Mouse (Mus musculus): Measurements from ENCODE around the gene Grid1.

Gene Grid1

DNA sequence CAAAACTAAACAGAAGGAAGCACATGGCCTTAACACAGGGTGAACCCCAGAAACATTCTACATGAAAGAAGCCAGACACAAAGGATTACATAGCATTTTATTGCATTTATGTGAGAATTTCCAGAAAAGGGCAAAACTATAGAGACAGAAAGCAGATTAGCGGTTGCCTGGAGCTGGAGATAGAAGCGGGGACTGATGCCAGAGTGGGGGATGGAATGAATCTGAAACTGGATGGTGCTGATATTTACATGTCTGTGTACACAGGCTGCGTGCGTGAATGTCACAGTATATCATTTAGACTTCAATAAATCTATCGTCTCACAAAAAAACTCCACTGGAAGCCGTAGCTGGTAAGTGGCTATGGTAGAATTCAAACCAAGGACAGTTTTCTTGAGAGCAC, 96.4 kb downstream of the Grid1 start:
- no peak for DNase-seq (ENCODE audit: low read depth, low spot score)

DNA sequence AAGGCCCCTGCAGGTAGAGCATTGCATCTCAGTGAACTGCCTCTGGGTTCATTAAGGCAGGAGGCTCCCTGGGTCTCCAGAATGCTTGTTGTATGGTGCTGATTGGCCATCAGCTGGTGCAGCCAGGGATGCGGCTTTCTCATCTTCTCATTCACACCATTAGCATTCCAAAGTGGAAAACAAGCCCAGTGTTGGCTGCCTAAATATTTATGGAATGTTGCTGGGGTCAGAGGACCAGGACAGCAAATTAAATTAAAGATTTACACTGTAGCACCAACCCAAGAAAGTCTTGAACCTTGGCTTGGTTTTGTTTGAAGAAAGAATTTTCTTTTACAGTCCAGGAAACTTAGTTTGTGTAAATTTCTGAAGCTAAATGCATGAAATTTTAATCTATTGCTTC, 97.2 kb downstream of the Grid1 start:
- DNase-seq (ENCODE audit: low read depth, low spot score): no peak

- DNase-seq (ENCODE audit: low read depth, low spot score): no peak
These were observed 99.3 kb downstream of the Grid1 start for GRCm38 (mm10) chr14:34919221-34919620.

DNA sequence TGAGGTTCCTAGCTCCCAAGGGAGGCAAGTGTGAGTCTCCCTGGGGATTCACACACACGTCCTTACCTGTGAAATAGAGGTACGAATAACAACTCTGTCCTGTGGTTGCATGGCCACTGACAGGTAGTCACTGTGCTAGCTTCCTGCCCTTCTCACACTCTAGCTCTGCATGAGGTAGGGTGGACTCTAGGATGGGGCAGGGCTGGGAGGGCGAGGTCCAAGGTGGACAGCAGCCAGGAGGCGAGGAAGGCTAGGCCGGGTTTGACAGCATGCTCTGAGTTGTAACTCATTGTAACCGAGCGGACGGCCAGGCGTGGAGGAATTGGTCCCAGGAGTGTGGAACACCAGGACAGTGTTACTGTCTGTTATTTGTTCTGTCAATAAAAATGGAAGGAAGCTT, 101.4 kb downstream of the Grid1 start:
- DNase-seq (ENCODE audit: low read depth, low spot score): no peak

DNA sequence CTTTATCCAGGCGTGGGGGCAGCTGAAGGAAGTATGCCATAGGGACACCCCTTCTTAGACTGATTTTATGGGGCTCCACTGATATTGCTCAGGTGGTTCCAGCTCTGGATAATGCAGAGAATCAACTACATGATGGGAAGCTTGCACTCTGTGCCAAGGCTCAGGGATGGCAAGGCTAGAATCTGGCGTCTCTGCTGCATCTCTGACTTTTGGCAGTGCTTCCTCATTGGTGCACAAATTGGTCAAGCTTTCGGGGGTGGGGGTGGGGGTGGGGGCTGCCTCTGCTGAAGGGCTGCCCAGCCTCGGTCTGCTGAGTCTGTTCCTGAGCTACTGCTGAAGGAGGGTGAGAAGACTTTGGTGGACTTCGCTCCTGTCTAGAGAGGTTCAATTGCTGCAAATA, 105.1 kb downstream of the Grid1 start:
- DNase-seq (ENCODE audit: low read depth, low spot score): no peak

GRCm38 (mm10) chr14:34930040-34930719, 110.3 kb downstream of the Grid1 start:
- DNase-seq (ENCODE audit: low read depth, low spot score): no peak

DNA sequence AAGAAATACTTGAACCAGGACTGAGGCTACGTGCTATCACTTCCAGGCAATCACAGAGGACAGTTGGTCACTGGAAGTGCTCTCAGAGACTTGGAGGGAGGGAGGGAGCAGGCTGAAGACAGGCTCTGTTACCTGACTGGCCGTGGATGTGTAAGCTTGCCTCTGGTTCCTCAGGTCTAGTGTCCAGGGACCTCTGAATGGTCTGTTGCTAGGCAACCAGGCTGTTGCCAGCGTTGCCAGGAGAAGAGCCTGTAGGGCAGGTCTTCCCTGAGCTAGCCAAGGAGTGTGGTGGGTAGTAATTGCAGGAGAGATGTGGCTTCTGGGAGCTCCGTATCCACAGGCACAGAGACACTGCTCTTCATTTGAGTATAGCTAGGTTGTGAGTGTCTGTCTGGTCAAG, 113.3 kb downstream of the Grid1 start:
- no peak for DNase-seq (ENCODE audit: low read depth, low spot score)

GRCm38 (mm10) chr14:34936192-34936770, 116.4 kb downstream of the Grid1 start:
- no peak for DNase-seq (ENCODE audit: low read depth, low spot score)

- DNase-seq (ENCODE audit: low read depth, low spot score): no peak
These were observed 124.6 kb downstream of the Grid1 start for GRCm38 (mm10) chr14:34944390-34944979.

- no peak for DNase-seq (ENCODE audit: low read depth, low spot score)
These were observed 125.8 kb downstream of the Grid1 start for GRCm38 (mm10) chr14:34945471-34946313.

GRCm38 (mm10) chr14:34946314-34946583, 126.3 kb downstream of the Grid1 start:
- no peak for DNase-seq (ENCODE audit: low read depth, low spot score)

DNA sequence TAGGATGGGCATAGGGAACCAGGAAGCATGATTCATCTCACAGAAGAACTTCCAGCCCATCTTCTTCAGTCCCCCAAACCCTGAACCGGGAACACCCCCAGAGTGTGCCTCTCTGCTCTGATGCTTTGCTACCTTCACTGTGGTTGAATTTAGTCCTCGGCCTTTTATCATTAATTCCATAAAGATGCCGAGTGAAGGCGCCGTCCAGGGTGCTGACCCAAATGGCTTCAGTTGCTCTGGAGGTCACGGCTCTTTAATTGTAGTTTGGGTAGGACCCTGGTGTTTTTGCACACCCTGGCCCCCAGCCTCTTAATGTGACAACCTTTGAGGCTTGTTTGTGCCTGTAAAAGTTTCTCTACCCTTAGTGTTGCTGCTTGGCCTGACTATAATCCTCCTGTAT, 128.3 kb downstream of the Grid1 start:
- DNase-seq (ENCODE audit: low read depth, low spot score): no peak

GRCm38 (mm10) chr14:34952311-34952710, 132.4 kb downstream of the Grid1 start:
- DNase-seq (ENCODE audit: low read depth, low spot score): no peak

DNA sequence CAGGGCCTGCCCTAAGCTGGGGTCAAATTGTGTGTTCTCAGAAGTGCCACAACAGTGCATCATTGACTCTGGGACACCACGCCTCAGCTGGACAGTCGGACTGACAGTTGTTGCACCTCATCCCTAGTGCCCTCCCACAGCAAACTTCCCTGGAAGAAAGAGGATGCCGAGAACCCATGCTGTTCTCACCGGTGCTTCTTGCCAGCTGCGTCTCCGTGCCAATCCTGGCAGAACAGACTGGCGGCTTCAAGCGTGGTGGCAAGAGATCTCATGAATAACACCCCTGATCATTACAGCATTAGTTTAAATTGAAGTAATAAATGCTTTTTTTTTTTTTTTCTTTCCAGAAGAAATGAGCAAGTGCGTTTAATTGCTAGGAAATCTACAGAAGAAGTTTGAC, 133.7 kb downstream of the Grid1 start:
- no peak for DNase-seq (ENCODE audit: low read depth, low spot score)

- no peak for DNase-seq (ENCODE audit: low read depth, low spot score)
These were observed 135.8 kb downstream of the Grid1 start for GRCm38 (mm10) chr14:34955689-34956088.

DNA sequence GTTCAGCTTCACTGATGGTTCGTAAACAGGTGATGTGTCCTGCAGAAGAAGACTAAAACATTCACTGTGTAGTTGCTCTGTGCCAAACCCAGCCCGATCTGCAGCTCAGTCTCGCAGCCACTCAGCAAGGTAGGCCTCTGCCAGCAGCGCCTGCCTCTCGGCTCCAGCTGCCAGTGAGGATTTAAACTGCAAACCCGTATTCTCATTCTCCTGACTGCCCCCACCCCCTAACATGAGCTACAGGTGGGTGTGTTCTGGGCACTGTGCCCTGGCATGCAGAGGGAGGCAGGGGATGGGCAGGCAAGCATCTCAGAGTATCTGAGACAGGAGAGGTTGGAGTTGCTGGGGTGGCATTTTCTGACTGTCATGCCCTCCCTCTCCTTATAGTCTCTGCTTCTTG, 140.3 kb downstream of the Grid1 start:
- no peak for DNase-seq (ENCODE audit: low read depth, low spot score)

DNA sequence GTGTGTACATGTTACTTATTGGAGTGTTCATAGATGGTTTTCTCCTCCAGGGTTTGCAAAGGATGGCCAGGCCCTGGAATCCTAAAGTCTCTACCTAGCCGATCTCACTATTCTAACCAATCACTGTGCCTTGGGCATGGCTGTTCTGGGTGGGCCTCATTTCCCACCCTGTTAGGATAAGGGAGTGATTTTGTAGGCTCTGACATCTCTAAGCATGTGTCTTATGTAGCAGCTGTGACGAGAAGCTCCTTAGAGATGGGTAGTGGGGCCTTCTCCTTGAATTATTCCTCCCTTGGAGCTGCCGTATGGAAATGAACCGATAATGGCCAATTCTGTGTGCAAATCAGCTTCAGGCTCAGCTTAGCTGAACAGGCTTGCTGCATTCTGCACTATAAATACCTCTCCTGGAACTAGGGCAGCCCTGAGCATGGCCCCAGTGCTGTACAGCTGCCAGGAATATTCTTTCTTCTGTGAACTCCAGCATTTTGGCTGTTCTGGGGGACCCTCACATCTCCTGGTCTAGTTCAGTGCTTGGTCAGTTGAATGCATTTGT, 143.8 kb downstream of the Grid1 start:
- DNase-seq (ENCODE audit: low read depth, low spot score): no peak

DNA sequence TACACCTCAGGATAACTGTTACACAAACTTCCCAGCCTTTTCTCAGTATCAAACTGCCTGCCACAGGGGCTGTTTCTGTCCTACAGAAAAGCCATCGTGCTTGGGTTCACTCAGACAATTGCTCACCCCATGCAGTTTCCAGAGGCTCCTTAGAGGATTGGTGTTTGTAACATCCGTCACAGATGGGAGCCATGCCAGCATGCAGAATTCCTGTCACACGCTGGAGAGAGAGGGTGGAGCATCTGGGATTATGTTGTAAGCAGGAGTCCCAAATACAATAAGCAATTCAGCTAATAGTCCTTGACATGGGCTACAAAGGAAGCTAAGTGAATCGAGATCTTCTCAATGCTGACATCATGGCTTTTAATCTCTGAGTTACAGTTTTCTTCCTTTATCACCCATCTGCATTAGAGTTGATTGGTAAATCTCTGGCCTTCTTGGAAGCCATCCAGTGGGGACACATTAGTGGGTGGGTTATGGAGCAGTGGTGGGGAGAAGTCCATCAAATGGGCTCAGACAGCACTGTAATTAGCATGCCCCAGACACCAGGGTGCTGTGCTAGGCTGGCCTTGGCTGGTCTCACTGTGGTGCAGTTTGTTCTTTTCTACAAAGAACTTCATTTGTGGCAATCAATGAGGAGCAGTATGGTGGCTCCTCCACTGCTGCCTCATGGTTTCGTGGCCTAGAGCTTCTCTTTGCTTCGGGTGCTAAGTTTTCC, 149.4 kb downstream of the Grid1 start:
- no peak for DNase-seq (ENCODE audit: low read depth, low spot score)

DNA sequence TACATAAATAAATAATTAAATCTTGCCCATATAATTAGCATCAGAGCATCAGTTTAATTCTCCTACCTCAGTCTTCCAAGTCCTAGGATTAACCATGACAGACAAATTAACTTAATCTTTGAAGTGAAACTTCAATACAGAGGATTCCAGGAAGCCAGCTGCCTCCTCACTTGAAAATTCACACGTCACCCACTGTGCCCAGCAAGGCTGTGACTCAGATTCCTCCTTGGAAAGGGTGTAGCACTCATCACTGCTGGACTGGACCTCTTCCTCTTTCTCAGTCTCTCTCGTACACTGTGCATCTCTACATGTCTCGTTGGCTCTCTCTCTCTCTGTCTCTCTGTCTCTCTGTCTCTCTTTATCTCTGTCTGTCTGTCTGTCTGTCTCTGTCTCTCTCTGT, 153.0 kb downstream of the Grid1 start:
- DNase-seq (ENCODE audit: low read depth, low spot score): no peak

DNA sequence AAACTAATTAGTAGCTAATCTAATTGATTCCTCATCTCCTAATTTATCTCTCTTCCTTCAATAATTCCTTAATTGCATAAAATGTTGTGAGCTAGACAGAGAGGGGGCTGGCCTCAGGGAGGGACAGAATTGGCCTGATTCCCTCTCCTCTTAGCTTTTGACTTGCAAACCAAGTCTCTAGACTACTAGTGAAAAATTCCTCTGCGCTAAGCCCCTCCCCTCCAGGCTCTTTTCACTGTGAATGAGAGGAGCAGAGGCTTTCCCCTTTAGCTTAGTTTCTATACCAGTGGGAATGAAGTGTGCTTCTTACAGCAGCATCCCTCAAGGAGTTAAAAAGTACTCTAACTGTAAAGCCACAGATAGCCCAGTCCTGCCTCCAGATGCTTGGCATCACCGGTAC, 160.8 kb downstream of the Grid1 start:
- DNase-seq (ENCODE audit: low read depth, low spot score): no peak

DNA sequence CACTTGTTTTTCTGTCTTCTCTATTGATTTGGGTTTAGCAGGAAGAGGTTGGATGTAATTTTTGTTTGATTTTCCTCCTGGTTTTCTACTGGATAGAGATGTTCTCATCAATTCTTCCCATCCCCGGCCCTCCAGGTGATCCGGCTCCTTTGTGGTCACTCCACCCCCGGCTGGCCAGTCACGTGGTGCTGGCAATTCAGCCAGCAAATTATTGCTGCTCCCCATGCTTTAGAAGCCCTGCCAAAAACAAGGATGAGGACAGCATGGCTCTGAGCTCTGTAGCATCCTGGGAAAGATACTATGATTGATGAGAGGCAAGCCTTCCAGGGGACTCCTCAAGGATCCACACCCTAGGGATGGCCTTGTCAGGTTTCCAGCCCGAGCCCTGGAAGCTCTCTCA, 169.2 kb downstream of the Grid1 start:
- no peak for DNase-seq (ENCODE audit: low read depth, low spot score)

- no peak for DNase-seq (ENCODE audit: low read depth, low spot score)
These were observed 186.8 kb downstream of the Grid1 start for GRCm38 (mm10) chr14:35006736-35007135.

Measured in 3T3-L1 (cell line).